Mouse (Mus musculus) right cerebral cortex, postnatal 36 days (tissue): ENCODE results near the gene Prss44.
"Not testable (repeated sequence)": the region's sequence is repeated elsewhere in the genome, so short reads cannot be mapped to it uniquely, and the experiment has no call there.

Experiments used
- DNase-seq, 2 experiments: peaks; one replicate each; pipeline ENCODE4 v3.0.0; 2022; ENCODE audit warnings: low spot score in 2 of 2, mixed read lengths in 1 of 2

Gene Prss44

GRCm38 (mm10) chr9:110813789-110814188 is at the start of gene Prss44:
Prss44 (plus strand) TSS chr9:110813994.
- no peak for DNase-seq

DNA sequence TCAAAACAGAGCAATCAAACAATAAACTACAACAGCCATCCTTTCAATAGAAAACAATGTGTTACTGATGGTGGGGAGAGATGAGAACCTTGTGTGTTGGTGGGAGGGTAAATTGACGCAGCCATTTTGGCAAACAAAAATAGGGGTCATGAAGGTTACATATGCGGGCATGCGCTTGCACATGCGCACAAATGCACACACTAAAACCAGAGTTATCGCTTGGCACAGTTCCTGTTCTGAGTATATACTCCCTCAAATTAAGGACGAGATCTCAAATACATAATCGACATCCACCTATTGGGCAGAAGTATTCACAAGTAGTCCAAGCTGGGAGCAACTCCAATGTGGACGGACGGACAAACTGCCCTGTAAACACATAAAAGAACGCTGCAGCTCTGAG is 41.5 kb upstream of the Prss44 start:
- DNase-seq = no peak

DNA sequence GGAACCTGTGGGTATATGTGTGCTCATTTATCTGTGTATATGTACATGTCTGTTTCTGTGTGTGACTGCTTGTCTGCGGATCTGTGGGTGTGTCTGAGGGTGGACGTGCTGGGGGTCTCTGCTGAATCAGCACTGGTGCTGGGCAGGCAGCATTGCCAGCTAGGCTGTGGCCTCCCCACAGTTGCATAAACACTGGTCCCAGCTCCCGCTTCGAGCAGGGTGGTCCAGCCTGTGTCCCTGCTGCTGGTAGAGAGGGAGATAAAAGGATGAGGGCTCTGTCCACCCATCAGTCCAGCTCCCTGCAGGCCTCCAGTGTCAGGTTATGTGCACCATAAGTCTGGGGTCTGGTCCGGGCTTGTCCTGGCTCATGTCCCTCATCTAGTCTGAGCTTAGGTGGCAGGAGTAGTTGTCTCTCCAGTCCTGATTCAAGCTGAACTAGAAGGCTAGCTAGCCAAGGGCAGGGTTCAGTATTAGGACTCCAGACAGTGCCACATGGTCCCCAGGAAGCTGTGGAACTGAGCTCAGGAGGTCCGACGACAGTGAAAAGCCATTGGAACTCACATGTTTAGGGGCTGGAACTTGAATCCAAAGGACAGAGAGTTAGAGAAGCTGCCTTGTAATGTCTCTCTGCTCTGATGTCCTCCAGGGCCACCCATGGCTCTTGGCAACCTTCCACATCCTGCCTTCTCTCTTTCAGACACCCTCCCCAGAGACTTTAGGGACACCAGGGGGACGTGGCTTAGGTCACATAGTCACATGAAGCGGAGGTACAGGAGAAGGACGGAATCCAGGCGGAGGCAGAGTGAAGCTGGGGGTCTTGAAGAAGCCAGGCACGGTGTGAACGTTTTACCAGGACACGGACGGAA is 39.2 kb upstream of the Prss44 start:
- no peak for DNase-seq

GRCm38 (mm10) chr9:110775269-110776022 is 38.3 kb upstream of the Prss44 start:
- DNase-seq = no peak

- no peak for DNase-seq
Measured at GRCm38 (mm10) chr9:110778100-110778499, 35.7 kb upstream of the Prss44 start.

DNA sequence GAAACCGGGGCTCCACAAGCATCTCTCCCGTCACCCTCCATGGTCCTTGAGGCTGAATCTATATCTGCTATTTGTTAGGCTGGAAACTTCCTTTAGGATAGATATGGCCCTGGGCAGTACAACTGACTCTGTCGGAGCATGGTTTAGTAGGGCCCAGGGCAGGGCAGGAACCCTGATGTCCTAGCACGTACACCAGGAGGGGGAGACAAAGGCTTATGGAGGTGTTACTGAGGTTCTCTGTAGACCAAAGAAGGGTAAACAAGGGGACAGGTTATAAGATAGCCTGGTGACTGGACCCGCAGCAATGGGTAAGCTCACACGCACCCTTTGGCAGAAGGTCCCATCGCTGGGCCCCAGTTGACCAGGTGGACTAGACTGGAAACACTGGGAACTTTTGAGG is 35.2 kb upstream of the Prss44 start:
- no peak for DNase-seq

GRCm38 (mm10) chr9:110779242-110779913 is 34.4 kb upstream of the Prss44 start:
- no peak for DNase-seq

DNA sequence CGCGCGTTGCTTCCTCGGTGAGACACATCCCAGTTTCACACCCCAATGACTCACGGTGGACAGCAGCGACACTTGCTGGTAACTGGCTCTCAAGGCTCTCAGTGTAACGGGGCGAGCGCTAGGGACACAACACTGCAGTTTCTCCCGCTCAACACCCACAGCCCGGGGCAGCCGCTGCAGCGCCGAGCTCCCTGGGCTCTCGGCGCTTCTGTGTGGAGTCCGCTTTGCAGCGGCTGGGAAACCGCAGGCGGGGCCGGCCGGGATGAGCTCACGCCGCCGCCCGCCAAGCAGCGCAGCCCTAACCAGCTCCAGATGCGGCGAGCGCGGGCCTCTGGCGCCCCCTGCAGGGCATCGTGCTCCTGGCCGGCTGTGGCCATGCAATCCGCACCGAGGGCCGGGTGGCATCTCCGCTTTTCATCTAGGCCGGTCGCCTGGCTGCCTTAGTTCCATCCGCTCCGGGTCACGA is 32.5 kb upstream of the Prss44 start:
- DNase-seq = peak; percentile 86 to 87

- DNase-seq = peak; percentile 49 to 51
Measured at GRCm38 (mm10) chr9:110781731-110782130, 32.1 kb upstream of the Prss44 start.

DNA sequence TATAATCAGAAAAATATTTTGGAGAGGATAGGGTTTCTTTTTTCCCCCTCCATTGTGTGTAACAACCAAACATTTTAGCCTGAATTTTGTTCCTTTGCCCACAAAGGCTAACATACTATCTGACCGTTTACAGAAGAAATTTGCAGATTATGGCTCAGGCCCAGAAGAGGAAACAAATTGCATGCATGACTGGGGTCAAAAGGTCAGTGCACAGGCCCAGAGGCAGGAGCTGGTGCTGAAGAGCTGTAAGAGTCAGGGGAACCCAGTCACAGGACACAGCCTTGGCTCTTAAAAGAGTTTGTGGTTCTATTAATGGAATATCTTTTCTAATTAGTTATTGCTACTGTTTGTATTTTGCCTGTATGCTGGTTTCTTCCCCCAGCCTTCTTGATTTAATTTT is 30.2 kb upstream of the Prss44 start:
- no peak for DNase-seq

GRCm38 (mm10) chr9:110788169-110788568 is 25.6 kb upstream of the Prss44 start:
- no peak for DNase-seq

DNA sequence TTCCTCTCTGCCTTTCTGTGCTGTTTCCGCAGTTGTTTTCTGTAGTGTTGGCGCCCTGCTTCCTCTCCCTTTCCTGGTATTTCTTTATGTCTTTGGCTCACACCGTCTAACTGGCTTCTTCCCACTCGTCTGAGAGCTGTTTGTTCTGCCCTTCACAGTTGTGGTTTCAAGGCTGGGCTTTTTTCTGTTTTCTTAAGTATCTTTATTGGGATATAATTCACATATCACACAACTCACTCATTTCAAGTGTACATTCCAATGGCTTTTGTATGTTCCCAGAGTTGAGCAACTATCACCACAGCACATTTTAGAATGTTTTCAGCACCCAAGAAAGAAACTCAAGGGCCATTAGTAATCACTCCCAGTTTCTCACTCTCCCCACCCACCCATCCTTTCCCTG is 23.3 kb upstream of the Prss44 start:
- DNase-seq = no peak

DNA sequence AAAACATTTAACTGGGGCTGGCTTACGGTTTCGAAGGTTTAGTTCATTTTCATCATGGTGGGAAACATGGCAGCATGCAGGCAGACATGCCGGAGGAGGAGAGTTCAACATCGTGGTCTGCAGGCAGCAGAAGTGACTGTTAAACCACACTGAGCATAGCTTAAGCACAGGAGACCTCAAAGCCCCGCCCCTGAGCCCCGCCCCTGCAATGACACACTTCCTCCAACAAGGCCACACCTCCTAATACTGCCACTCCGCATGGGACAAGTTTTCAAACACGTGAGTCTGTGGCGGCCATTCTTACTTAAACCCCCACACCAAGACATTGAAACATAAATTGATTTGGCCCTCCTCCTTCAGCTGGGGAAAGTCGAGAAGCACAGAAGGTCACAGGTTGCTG is 16.8 kb upstream of the Prss44 start:
- no peak for DNase-seq

DNA sequence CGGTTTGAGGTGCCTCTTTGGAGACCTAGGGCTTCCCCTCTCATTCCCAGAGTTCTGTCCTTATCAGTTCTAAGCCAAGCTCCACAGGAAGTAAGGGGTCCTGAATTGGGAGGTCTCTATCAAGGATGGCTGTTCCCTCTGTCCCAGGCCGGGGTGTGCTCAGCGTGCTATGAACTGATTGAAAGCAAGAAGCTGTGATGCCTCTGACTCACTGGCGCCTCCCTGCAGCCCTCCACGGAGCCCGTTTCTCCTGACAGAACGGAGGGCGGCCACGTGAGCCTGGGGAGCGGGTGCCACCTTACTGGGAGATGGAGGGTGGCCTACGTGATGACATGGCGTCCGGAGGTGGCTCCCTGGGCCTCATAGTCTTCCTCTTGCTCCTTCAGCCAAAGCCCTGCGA is 15.9 kb upstream of the Prss44 start, which contains the start of gene Prss42:
Gene Prss42 (plus strand): TSS at position 301 of the 400 bp plus-strand sequence.
- DNase-seq = no peak

- no peak for DNase-seq
Measured at GRCm38 (mm10) chr9:110800834-110801479, 12.8 kb upstream of the Prss44 start.

GRCm38 (mm10) chr9:110803294-110803693 is 10.5 kb upstream of the Prss44 start:
- DNase-seq = no peak

GRCm38 (mm10) chr9:110810051-110810450 is 3.7 kb upstream of the Prss44 start:
- no peak for DNase-seq

GRCm38 (mm10) chr9:110820546-110820945 is 6.8 kb downstream of the Prss44 start:
- not testable (repeated sequence) for DNase-seq

DNA sequence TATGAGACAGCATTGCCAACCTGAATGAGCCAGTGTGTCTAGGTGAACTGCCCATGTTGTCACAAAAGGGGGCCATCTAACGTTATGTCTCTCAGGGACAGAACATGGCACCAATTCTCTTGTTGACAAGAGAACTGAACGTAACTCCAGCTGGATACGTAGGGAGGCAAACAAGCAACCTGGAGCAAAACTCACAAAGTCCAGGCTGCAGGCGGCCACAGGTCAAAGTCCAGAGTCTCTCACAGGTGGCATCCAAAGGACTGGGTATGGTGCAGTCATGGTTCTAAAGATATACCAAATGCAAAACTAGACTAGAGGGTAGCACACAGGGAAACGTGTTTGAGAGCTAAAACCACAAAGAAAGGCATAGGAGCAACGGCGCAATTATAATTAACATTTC is 7.6 kb downstream of the Prss44 start:
- DNase-seq = no peak

- DNase-seq = no peak
Measured at GRCm38 (mm10) chr9:110825426-110825825, 11.6 kb downstream of the Prss44 start.

GRCm38 (mm10) chr9:110825832-110826231 is 12.0 kb downstream of the Prss44 start:
- DNase-seq = no peak

DNA sequence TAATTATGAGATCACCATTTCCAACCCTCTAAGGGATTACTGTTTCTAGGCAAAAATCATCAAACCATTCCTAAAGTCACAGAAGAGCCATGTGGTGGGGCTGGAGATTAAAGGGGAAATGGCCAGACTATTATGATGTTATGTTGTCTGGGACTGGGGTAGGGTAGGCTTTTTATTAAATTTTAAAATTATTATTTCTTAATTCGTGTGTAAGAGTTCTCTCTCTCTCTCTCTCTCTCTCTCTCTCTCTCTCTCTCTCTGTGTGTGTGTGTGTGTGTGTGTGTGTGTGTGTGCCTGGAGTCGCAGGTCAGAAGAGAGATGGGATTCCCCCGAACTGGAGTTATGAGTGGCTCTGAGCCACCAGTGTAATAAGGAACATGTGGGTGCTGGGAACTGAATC is 12.6 kb downstream of the Prss44 start, which contains the start of gene Prss43:
Gene Prss43 (plus strand): TSS at position 301 of the 400 bp plus-strand sequence.
- no peak for DNase-seq
